Mouse (Mus musculus) limb, embryonic 13.5 days (tissue): ENCODE measurements around the gene D430041D05Rik. TPM values are rescaled to one million over a fixed set of nuclear protein-coding genes. Genes with fewer than 3 reads are reported as not detected.

ENCODE experiments used
- ATAC-seq: fragments of 200-750 bp; cut with Nextera tagmentation; 2 replicates; pipeline ENCODE4 v1.8.0; 2017; ENCODE audit warnings: low read depth, moderate number of reproducible peaks, moderate TSS enrichment; ENCODE audit not compliant: low FRiP score
- H3K27ac ChIP-seq: fragments of 300-500 bp; sonication (generic); 2 replicates; pipeline ENCODE4 v1.5.1; 2015; ENCODE audit warnings: inconsistent platforms, mild to moderate bottlenecking, moderate library complexity
- H3K27me3 ChIP-seq: fragments of 300-500 bp; sonication (generic); 2 replicates; pipeline ENCODE4 v1.6.1; 2015; ENCODE audit warnings: mild to moderate bottlenecking, inconsistent platforms
- H3K36me3 ChIP-seq: fragments of 300-500 bp; sonication (generic); 2 replicates; pipeline ENCODE4 v1.6.1; 2015; ENCODE audit warnings: inconsistent platforms, mild to moderate bottlenecking, moderate library complexity
- H3K4me1 ChIP-seq: fragments of 300-500 bp; sonication (generic); 2 replicates; pipeline ENCODE4 v1.6.1; 2015; ENCODE audit warnings: inconsistent platforms
- H3K4me2 ChIP-seq: fragments of 300-500 bp; sonication (generic); replicated peaks from 2 replicates; pipeline ENCODE4 v1.6.1; 2015; ENCODE audit warnings: inconsistent platforms, mild to moderate bottlenecking, moderate library complexity
- H3K4me3 ChIP-seq: fragments of 300-500 bp; sonication (generic); 2 replicates; pipeline ENCODE4 v1.5.1; 2015; ENCODE audit warnings: moderate library complexity, mild to moderate bottlenecking, inconsistent platforms
- H3K9ac ChIP-seq: fragments of 300-500 bp; sonication (generic); 2 replicates; pipeline ENCODE4 v1.6.1; 2015; ENCODE audit warnings: mild to moderate bottlenecking, inconsistent platforms
- H3K9me3 ChIP-seq: fragments of 300-500 bp; sonication (generic); 2 replicates; pipeline ENCODE4 v1.6.1; 2016; ENCODE audit warnings: inconsistent platforms
- WGBS: fragments of 180-500 bp; shearing (Covaris S2); methylation state at CpG from one replicate; pipeline ENCODE4 v1.1.7; 2015; 5-methylcytosine and 5-hydroxymethylcytosine counted together
- polyA plus RNA-seq: library from polyadenylated mRNA; unstranded; fragments of >200 nt; fragmentation: Nextera tagmentation; extraction: Ambion mirVana; gene quantifications from 2 replicates; pipeline ENCODE4 v1.2.1, GENCODE M21; 2015

The D430041D05Rik gene
- polyA plus RNA-seq, 1 experiment from 2014 or later: 0.97 TPM

DNA sequence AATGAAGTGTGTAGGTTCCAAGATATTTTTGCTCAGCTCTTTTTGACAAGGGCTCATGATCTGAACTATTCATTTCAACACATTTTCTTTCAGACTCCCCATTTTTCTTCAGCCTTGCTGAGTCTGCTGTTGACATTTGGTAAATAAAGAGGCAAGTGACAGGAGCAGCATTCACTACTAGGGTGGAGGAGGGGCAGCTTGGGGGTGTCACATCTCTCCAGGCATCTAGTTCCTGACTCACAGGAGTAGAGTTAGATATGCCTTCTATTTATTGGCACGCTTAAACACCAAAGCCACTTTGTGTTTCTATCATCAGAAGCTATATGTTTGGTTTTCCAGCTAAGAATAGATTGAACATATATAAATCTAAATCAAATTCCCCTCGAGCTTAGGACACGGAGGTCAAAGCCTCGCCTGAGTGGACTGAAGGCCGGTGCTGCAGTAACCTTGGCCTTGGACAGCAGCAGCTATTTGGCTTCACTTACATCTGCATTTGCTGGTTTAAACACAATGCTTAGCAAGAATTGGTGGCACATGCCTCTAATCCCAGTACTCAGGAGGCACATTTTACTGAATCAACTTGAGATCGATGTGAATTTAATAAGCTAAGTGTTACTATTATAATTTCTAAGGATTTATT, 12.0 kb downstream of the D430041D05Rik start:
- no peaks in the 10 kb centered on the region for H3K36me3 ChIP-seq
- no peaks in the 10 kb centered on the region for H3K27me3 ChIP-seq
- H3K9me3 ChIP-seq: no peaks in the 10 kb centered on the region
- 90% methylated on average over 6 of the region's 6 CpGs for whole genome bisulfite sequencing
- no peak overlapping the region for H3K4me2 ChIP-seq
- H3K9ac ChIP-seq: no peak overlapping the region
- H3K4me3 ChIP-seq: no peak overlapping the region
- no peak overlapping the region for H3K27ac ChIP-seq
- no peaks in the 10 kb centered on the region for H3K4me1 ChIP-seq
- no peak for ATAC-seq

DNA sequence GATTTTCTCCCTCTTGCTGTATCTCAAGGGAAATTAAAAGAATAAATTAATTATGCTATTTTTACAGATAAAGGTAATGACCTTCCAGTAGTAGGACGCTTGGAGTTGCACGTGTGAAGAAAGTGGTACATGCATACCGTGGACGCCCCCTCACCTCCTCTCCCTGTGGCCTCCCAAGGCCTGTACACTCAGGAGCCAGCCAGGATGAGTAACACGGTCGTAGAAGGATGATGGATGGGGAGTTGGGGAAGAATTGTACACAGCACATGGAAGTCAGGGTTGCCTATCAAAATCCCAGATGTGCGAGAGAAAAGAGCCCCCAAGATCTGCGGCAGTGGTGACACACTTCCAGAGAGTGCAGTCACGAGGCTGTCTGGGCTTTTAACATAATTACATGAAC, 14.9 kb downstream of the D430041D05Rik start:
- Histone ChIP-seq H3K9ac (no peak overlapping the region), H3K4me2 (no peak overlapping the region), H3K27ac (no peak overlapping the region), H3K27me3 (no peaks in the 10 kb centered on the region), H3K4me1 (0 out of 2 replicates have a peak, but pooled peaks cover 4% of the 10 kb centered on the region), H3K9me3 (no peaks in the 10 kb centered on the region), H3K4me3 (no peak overlapping the region), H3K36me3 (no peaks in the 10 kb centered on the region)
- ATAC-seq: no peak
- whole genome bisulfite sequencing: 74% methylated on average over 9 of the region's 9 CpGs

DNA sequence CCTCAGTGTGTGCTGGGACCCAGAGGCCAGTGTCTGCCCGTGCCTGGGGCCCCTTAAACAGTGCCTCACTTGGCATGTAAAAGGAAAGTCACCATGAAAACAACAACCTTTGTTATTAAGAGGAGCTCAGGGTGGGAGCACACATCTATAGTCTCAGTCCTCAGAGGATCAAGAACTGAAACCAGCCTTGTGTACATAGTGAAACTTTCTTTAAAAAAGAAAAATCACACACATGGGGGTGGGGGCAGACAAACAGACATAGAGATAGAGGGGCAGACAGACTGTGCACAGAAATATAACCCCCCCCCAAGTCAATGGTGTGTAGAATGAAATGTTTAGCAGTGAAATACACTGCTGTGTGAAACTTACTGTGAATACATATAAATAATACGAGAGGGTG, 16.0 kb downstream of the D430041D05Rik start:
- no peak overlapping the region for H3K4me2 ChIP-seq

GRCm38 (mm10) chr2:104392700-104393312, 18.0 kb downstream of the D430041D05Rik start:
- ATAC-seq: no peak
- Histone ChIP-seq H3K4me2 (no peak overlapping the region), H3K27me3 (no peaks in the 10 kb centered on the region), H3K9ac (no peak overlapping the region), H3K4me1 (0 out of 2 replicates have a peak, but pooled peaks cover 4% of the 10 kb centered on the region), H3K4me3 (no peak overlapping the region), H3K36me3 (no peaks in the 10 kb centered on the region), H3K9me3 (no peaks in the 10 kb centered on the region), H3K27ac (no peak overlapping the region)
- 62% methylated on average over 4 of the region's 4 CpGs for WGBS

More for the DNA sequence above, 16.0 kb downstream of the D430041D05Rik start:
- Histone ChIP-seq H3K27me3 (no peaks in the 10 kb centered on the region), H3K27ac (no peak overlapping the region), H3K4me3 (no peak overlapping the region), H3K9ac (no peak overlapping the region), H3K9me3 (no peaks in the 10 kb centered on the region), H3K4me1 (0 out of 2 replicates have a peak, but pooled peaks cover 4% of the 10 kb centered on the region), H3K36me3 (no peaks in the 10 kb centered on the region)
- no peak for ATAC-seq
- WGBS: 63% methylated on average over 2 of the region's 2 CpGs

DNA sequence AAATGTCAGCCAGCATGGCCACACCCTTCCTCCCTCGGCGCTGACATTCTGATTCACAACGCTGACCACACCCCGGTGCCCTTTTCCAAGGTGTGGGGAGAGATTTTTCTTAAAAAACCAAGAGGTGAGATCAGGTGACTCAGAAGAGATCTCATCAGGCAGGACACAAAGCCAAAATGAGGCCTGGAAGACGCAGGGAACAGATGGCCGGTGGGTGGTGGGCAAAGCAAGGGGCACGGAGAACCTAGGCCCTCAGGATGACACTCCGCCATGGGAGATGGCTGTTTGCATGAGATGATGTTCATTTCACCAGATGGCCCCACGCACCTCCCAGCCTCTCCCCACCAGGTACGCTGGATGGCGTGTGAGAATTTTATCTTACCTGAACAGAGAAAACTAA, 21.6 kb downstream of the D430041D05Rik start:
- Histone ChIP-seq H3K9me3 (no peaks in the 10 kb centered on the region), H3K36me3 (no peaks in the 10 kb centered on the region), H3K4me1 (0 out of 2 replicates have a peak, but pooled peaks cover 4% of the 10 kb centered on the region), H3K4me2 (no peak overlapping the region), H3K27me3 (no peaks in the 10 kb centered on the region), H3K4me3 (no peak overlapping the region), H3K9ac (no peak overlapping the region), H3K27ac (no peak overlapping the region)
- ATAC-seq: no peak
- WGBS: 90% methylated on average over 11 of the region's 11 CpGs

DNA sequence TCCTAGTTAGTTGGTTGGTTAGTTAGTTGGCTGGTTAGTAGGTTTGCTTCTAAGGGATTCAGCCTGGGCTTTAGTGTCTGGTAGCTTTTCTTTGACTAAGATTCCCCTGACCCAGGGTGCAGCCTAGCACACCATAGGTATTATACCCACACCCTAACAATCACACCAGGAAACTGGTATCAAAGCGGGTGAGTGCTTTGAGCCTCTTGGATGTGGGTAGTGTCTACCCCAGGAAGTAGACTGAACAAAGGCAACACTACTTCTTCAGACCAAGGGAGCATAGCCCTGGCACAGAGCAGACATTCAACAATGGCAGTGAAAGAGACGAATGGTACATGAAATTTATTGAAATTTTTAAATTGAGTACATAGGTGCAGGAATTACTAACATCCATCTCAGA, 24.9 kb downstream of the D430041D05Rik start:
- H3K36me3 ChIP-seq: no peaks in the 10 kb centered on the region
- no peaks in the 10 kb centered on the region for H3K4me1 ChIP-seq
- 0 out of 2 replicates have a peak, but pooled peaks cover 3% of the 10 kb centered on the region for H3K27me3 ChIP-seq
- no peak overlapping the region for H3K4me3 ChIP-seq
- 83% methylated on average over 2 of the region's 2 CpGs for WGBS
- no peak for ATAC-seq
- no peaks in the 10 kb centered on the region for H3K9me3 ChIP-seq
- H3K9ac ChIP-seq: no peak overlapping the region
- no peak overlapping the region for H3K4me2 ChIP-seq
- H3K27ac ChIP-seq: no peak overlapping the region

DNA sequence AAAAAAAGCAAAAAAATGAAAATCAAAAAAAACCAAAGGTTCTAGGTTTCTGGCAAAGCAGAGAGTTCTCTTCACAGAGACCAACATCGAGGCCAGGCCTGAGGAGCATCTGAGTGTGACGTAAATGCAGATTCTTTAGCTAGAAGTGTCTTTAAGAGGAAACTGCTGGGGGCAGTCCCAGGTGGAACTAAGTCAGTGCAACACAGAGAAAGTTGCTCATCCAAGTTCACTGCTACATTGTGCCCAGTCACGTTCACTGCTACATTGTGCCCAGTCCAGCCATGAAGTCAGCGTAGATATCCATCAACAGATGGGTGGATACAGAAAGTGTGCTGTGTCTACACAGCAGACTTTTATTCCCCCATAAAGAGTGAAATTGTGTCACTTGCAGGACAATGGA, 27.2 kb downstream of the D430041D05Rik start:
- no peaks in the 10 kb centered on the region for H3K36me3 ChIP-seq

DNA sequence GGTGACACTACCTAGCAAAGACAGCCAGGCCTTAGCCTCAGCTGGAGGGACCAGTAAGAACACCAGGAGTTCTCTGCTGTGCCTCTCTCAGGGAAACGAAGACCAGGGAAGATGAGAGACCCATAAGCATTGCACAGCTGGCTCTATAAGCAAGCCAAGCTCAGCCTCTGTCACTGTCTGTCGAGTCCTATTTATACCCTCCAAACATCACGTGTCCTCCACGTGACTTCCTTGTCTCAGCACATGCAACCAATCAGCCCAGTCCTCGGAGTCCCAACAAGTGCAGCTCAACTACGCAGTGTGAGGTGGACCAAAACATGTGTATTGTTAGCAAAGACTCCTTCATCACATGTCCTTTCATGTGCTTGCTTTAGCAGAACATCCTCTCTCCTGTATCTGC, 28.0 kb downstream of the D430041D05Rik start:
- ATAC-seq: no peak
- Histone ChIP-seq H3K4me2 (no peak overlapping the region), H3K9ac (no peak overlapping the region), H3K27ac (no peak overlapping the region), H3K36me3 (no peaks in the 10 kb centered on the region), H3K27me3 (peaks cover 11% of the 10 kb centered on the region), H3K4me1 (peaks cover 10% of the 10 kb centered on the region), H3K4me3 (no peak overlapping the region), H3K9me3 (no peaks in the 10 kb centered on the region)
- WGBS: 83% methylated on average over 6 of the region's 6 CpGs

More for the DNA sequence above, 27.2 kb downstream of the D430041D05Rik start:
- peaks cover 8% of the 10 kb centered on the region for H3K4me1 ChIP-seq
- H3K9ac ChIP-seq: no peak overlapping the region
- H3K27me3 ChIP-seq: peaks cover 11% of the 10 kb centered on the region
- H3K4me2 ChIP-seq: no peak overlapping the region
- no peak overlapping the region for H3K27ac ChIP-seq
- no peak for ATAC-seq
- no peak overlapping the region for H3K4me3 ChIP-seq
- H3K9me3 ChIP-seq: no peaks in the 10 kb centered on the region
- WGBS: 93% methylated on average over 4 of the region's 4 CpGs

- peaks cover 10% of the 10 kb centered on the region for H3K4me1 ChIP-seq
- H3K36me3 ChIP-seq: no peaks in the 10 kb centered on the region
- peaks cover 11% of the 10 kb centered on the region for H3K27me3 ChIP-seq
- H3K27ac ChIP-seq: no peak overlapping the region
- no peak overlapping the region for H3K4me2 ChIP-seq
- WGBS: 26% methylated on average over 7 of the region's 7 CpGs
- no peaks in the 10 kb centered on the region for H3K9me3 ChIP-seq
- no peak for ATAC-seq
- H3K4me3 ChIP-seq: no peak overlapping the region
- H3K9ac ChIP-seq: no peak overlapping the region
These were observed 31.5 kb downstream of the D430041D05Rik start for GRCm38 (mm10) chr2:104379304-104379703.

- Histone ChIP-seq H3K9ac (no peak overlapping the region), H3K9me3 (no peaks in the 10 kb centered on the region), H3K4me3 (no peak overlapping the region), H3K36me3 (no peaks in the 10 kb centered on the region), H3K27ac (no peak overlapping the region), H3K4me1 (peaks cover 10% of the 10 kb centered on the region), H3K4me2 (no peak overlapping the region), H3K27me3 (peaks cover 11% of the 10 kb centered on the region)
- WGBS: 14% methylated on average over 3 of the region's 3 CpGs
- ATAC-seq: no peak
These were observed 32.0 kb downstream of the D430041D05Rik start for GRCm38 (mm10) chr2:104378791-104379190.

DNA sequence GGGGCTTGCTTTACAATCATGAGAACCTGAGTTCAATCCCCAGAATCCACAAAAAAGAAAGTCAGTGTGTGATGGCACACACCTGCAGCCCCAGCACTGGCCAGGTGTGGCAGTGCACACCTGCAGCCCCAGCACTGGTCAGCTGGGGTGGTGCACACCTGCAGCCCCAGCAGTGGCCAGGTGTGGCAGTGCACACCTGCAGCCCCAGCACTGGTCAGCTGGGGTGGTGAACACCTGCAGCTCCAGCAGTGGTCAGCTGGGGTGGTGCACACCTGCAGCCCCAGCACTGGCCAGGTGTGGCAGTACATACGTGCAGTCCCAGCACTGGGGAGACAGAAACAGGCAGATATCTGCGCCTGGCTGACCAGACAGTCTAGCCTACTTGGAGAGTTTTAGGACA, 32.8 kb downstream of the D430041D05Rik start:
- Histone ChIP-seq H3K27me3 (peaks cover 11% of the 10 kb centered on the region), H3K9me3 (no peaks in the 10 kb centered on the region), H3K9ac (no peak overlapping the region), H3K4me3 (no peak overlapping the region), H3K27ac (no peak overlapping the region), H3K36me3 (no peaks in the 10 kb centered on the region), H3K4me2 (no peak overlapping the region), H3K4me1 (peaks cover 10% of the 10 kb centered on the region)
- WGBS: 65% methylated on average over 2 of the region's 2 CpGs
- no peak for ATAC-seq

DNA sequence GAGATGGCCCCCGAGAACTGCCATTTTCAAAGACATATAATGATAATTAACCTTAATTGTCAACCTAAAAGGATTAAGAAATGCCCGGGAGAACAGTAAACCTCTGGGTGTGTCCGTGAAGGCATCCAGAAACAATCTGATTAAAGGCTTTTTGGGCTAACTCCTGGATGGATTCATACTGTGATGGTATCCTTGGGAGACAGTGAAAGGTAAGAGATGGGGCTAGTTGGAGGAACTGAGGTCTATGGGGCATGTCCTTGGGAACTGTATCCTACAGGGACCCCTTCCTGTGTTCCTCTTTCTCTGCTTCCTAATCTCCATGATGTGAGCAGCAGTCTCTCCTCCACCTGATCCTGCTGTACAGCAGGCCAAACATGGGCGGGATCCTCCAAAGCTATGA, 38.7 kb downstream of the D430041D05Rik start:
- Histone ChIP-seq H3K36me3 (no peaks in the 10 kb centered on the region), H3K9ac (no peak overlapping the region), H3K9me3 (no peaks in the 10 kb centered on the region), H3K27me3 (no peaks in the 10 kb centered on the region), H3K4me2 (no peak overlapping the region), H3K4me1 (0 out of 2 replicates have a peak, but pooled peaks cover 3% of the 10 kb centered on the region), H3K27ac (no peak overlapping the region), H3K4me3 (no peak overlapping the region)
- 72% methylated on average over 4 of the region's 4 CpGs for WGBS
- no peak for ATAC-seq
